Mouse (Mus musculus) MEL (cell line): ENCODE results near the gene A3galt2. TPM values are rescaled to one million over a fixed set of nuclear protein-coding genes. Genes with fewer than 3 reads are reported as not detected.

Source experiments
- DNase-seq: peaks from one replicate; pipeline ENCODE4 v3.0.0; 2011; ENCODE audit warnings: low read depth, low spot score
- H3K27ac ChIP-seq: 2 replicates; pipeline ENCODE4 v1.5.1; 2012; ENCODE audit warnings: low read depth, mild to moderate bottlenecking, control low read depth, low read length, moderate library complexity; ENCODE audit not compliant: control insufficient read depth
- H3K27me3 ChIP-seq, 2 experiments: fragments of 150-350 bp in 1 of 2; sonication (generic) in 1 of 2; 2 replicates each; pipeline ENCODE4 v1.6.1; 2012; ENCODE audit warnings: low read length in 2 of 2, mild to moderate bottlenecking in 2 of 2, improper control_type of control experiment in 1 of 2, moderate library complexity in 1 of 2; ENCODE audit not compliant: insufficient read depth in 2 of 2, control insufficient read depth in 1 of 2
- H3K36me3 ChIP-seq, 2 experiments: 2 replicates each; pipeline ENCODE4 v1.6.1; 2012 to 2014; ENCODE audit warnings: low read length in 2 of 2, improper control_type of control experiment in 1 of 2, inconsistent platforms in 1 of 2, mild to moderate bottlenecking in 1 of 2; ENCODE audit not compliant: insufficient read depth in 2 of 2, control insufficient read depth in 1 of 2
- H3K4me1 ChIP-seq, 2 experiments: fragments of 150-350 bp in 1 of 2; sonication (generic) in 1 of 2; 2 replicates each; pipeline ENCODE4 v1.6.1; 2012; ENCODE audit warnings: low read length in 2 of 2, improper control_type of control experiment in 1 of 2, mild to moderate bottlenecking in 1 of 2; ENCODE audit not compliant: insufficient read depth in 2 of 2, control insufficient read depth in 1 of 2
- H3K4me3 ChIP-seq, 2 experiments: fragments of 150-350 bp in 1 of 2; sonication (generic) in 1 of 2; 2 replicates each; pipeline ENCODE4 v1.5.1; 2012; ENCODE audit warnings: low read depth in 2 of 2, low read length in 2 of 2, mild to moderate bottlenecking in 2 of 2, moderate library complexity in 2 of 2, control low read depth in 1 of 2, improper control_type of control experiment in 1 of 2; ENCODE audit not compliant: control insufficient read depth in 1 of 2, insufficient read depth in 1 of 2
- H3K79me2 ChIP-seq: 2 replicates; pipeline ENCODE4 v1.6.1; 2012; ENCODE audit warnings: mild to moderate bottlenecking, low read length, moderate library complexity; ENCODE audit not compliant: control insufficient read depth, poor library complexity, insufficient read depth
- H3K9ac ChIP-seq: 2 replicates; pipeline ENCODE4 v1.6.1; 2012; ENCODE audit warnings: low read depth, mild to moderate bottlenecking, control low read depth, low read length, moderate library complexity; ENCODE audit not compliant: control insufficient read depth, poor library complexity, severe bottlenecking
- H3K9me3 ChIP-seq: fragments of 150-350 bp; sonication (generic); replicated peaks from 2 replicates; pipeline ENCODE4 v1.6.1; 2012; ENCODE audit warnings: mild to moderate bottlenecking, low read length, improper control_type of control experiment, moderate library complexity; ENCODE audit not compliant: insufficient read depth
- CHD1 ChIP-seq: IDR thresholded peaks from 2 replicates; pipeline ENCODE4 v1.6.1; 2012; ENCODE audit warnings: low read depth, mild to moderate bottlenecking, inconsistent platforms, low read length, improper control_type of control experiment
- CTCF ChIP-seq, 3 experiments: IDR thresholded peaks in 2 of 3; conservative IDR thresholded peaks in 1 of 3; 2 replicates each; pipeline ENCODE4 v1.5.1; 2011 to 2012; ENCODE audit warnings: low read length in 3 of 3, low read depth in 2 of 3, mild to moderate bottlenecking in 2 of 3, improper control_type of control experiment in 1 of 3, inconsistent platforms in 1 of 3, mixed read lengths in 1 of 3, moderate library complexity in 1 of 3; ENCODE audit not compliant: control insufficient read depth in 1 of 3, insufficient read depth in 1 of 3, poor library complexity in 1 of 3, severe bottlenecking in 1 of 3
- E2F4 ChIP-seq: IDR thresholded peaks from 2 replicates; pipeline ENCODE4 v1.6.1; 2011; ENCODE audit warnings: low read depth, low read length, improper control_type of control experiment, borderline replicate concordance
- ELF1 ChIP-seq: IDR thresholded peaks from 2 replicates; pipeline ENCODE4 v1.6.1; 2014; ENCODE audit warnings: low read depth, mild to moderate bottlenecking, inconsistent platforms, low read length, improper control_type of control experiment, moderate library complexity
- EP300 ChIP-seq, 2 experiments: IDR thresholded peaks; 2 replicates each; pipeline ENCODE4 v1.6.1; 2011; ENCODE audit warnings: improper control_type of control experiment in 2 of 2, low read length in 2 of 2, low read depth in 1 of 2, mild to moderate bottlenecking in 1 of 2
- GABPA ChIP-seq: IDR thresholded peaks from 2 replicates; pipeline ENCODE4 v1.6.1; 2012; ENCODE audit warnings: low read depth, mild to moderate bottlenecking, inconsistent platforms, low read length, improper control_type of control experiment, moderate library complexity
- GATA1 ChIP-seq: IDR thresholded peaks from 2 replicates; pipeline ENCODE4 v1.6.1; 2011; ENCODE audit warnings: low read depth, low read length, improper control_type of control experiment
- JUND ChIP-seq: IDR thresholded peaks from 2 replicates; pipeline ENCODE4 v1.6.1; 2011; ENCODE audit warnings: low read depth, mild to moderate bottlenecking, improper control_type of control experiment, low read length
- MAFK ChIP-seq: IDR thresholded peaks from 2 replicates; pipeline ENCODE4 v1.6.1; 2011; ENCODE audit warnings: low read depth, mild to moderate bottlenecking, low read length, improper control_type of control experiment, borderline replicate concordance
- MAX ChIP-seq: IDR thresholded peaks from 2 replicates; pipeline ENCODE4 v1.6.1; 2011; ENCODE audit warnings: low read length, improper control_type of control experiment
- MAZ ChIP-seq: IDR thresholded peaks from 2 replicates; pipeline ENCODE4 v1.6.1; 2012; ENCODE audit warnings: low read depth, mild to moderate bottlenecking, inconsistent platforms, low read length, improper control_type of control experiment
- MYC ChIP-seq: IDR thresholded peaks from 2 replicates; pipeline ENCODE4 v1.6.1; 2011; ENCODE audit warnings: low read depth, mild to moderate bottlenecking, low read length, improper control_type of control experiment, moderate library complexity
- NELFE ChIP-seq: IDR thresholded peaks from 2 replicates; pipeline ENCODE4 v1.6.1; 2011; ENCODE audit warnings: low read depth, low read length, improper control_type of control experiment
- NRF1 ChIP-seq: IDR thresholded peaks from 2 replicates; pipeline ENCODE4 v1.6.1; 2014; ENCODE audit warnings: low read depth, mild to moderate bottlenecking, inconsistent platforms, low read length, improper control_type of control experiment, moderate library complexity; ENCODE audit not compliant: poor library complexity, insufficient read depth, severe bottlenecking
- POLR2A ChIP-seq, 2 experiments: IDR thresholded peaks; 2 replicates each; pipeline ENCODE4 v1.6.1; 2011 to 2012; ENCODE audit warnings: low read length in 2 of 2, mild to moderate bottlenecking in 2 of 2, control low read depth in 1 of 2, improper control_type of control experiment in 1 of 2, low read depth in 1 of 2, moderate library complexity in 1 of 2; ENCODE audit not compliant: control insufficient read depth in 1 of 2, insufficient read depth in 1 of 2, poor library complexity in 1 of 2
- POLR2AphosphoS2 ChIP-seq: IDR thresholded peaks from 2 replicates; pipeline ENCODE4 v1.6.1; 2011; ENCODE audit warnings: low read length, improper control_type of control experiment
- POLR2AphosphoS5 ChIP-seq: IDR thresholded peaks from 2 replicates; pipeline ENCODE4 v1.6.1; 2012; ENCODE audit warnings: low read depth, borderline replicate concordance, mild to moderate bottlenecking, inconsistent platforms, low read length, moderate library complexity, mixed read lengths
- RCOR1 ChIP-seq: IDR thresholded peaks from 2 replicates; pipeline ENCODE4 v1.6.1; 2012; ENCODE audit warnings: low read depth, mild to moderate bottlenecking, inconsistent platforms, low read length, improper control_type of control experiment
- TAL1 ChIP-seq: IDR thresholded peaks from 2 replicates; pipeline ENCODE4 v1.6.1; 2012; ENCODE audit warnings: mild to moderate bottlenecking, inconsistent platforms, low read length, moderate library complexity, mixed read lengths
- TBP ChIP-seq: IDR thresholded peaks from 2 replicates; pipeline ENCODE4 v1.8.0; 2011; ENCODE audit warnings: low read depth, low read length, improper control_type of control experiment
- USF1 ChIP-seq: IDR thresholded peaks from 2 replicates; pipeline ENCODE4 v1.6.1; 2014; ENCODE audit warnings: low read depth, mild to moderate bottlenecking, inconsistent platforms, low read length, improper control_type of control experiment, moderate library complexity
- ZC3H11A ChIP-seq: IDR thresholded peaks from 2 replicates; pipeline ENCODE4 v1.6.1; 2012; ENCODE audit warnings: low read depth, mild to moderate bottlenecking, inconsistent platforms, low read length, improper control_type of control experiment
- ZKSCAN1 ChIP-seq: IDR thresholded peaks from 2 replicates; pipeline ENCODE4 v1.6.1; 2012; ENCODE audit warnings: low read depth, mild to moderate bottlenecking, inconsistent platforms, low read length, improper control_type of control experiment, moderate library complexity
- ZMIZ1 ChIP-seq: IDR thresholded peaks from 2 replicates; pipeline ENCODE4 v1.6.1; 2012; ENCODE audit warnings: low read depth, mild to moderate bottlenecking, inconsistent platforms, low read length, improper control_type of control experiment, moderate library complexity
- polyA plus RNA-seq, 2 experiments: library from polyadenylated mRNA; stranded (reverse) in 1 of 2; unstranded in 1 of 2; fragments of >175 nt in 1 of 2; fragments of >200 nt in 1 of 2; gene quantifications; 2 replicates each; pipeline versions ENCODE4 v1.2.1 to v1.2.4; 2012; ENCODE audit warnings: low replicate concordance in 2 of 2, low read depth in 1 of 2; ENCODE audit not compliant: insufficient read length in 2 of 2, insufficient read depth in 1 of 2, missing spikeins in 1 of 2
- total RNA-seq: library from RNA; depleted of rRNA; stranded (reverse); fragments of 300-350 nt; gene quantifications from 2 replicates; pipeline ENCODE4 v1.2.3, GENCODE M21; 2012

The A3galt2 gene
- total and polyA plus RNA-seq, 3 experiments, result 0.06 TPM; not detected in 2

DNA sequence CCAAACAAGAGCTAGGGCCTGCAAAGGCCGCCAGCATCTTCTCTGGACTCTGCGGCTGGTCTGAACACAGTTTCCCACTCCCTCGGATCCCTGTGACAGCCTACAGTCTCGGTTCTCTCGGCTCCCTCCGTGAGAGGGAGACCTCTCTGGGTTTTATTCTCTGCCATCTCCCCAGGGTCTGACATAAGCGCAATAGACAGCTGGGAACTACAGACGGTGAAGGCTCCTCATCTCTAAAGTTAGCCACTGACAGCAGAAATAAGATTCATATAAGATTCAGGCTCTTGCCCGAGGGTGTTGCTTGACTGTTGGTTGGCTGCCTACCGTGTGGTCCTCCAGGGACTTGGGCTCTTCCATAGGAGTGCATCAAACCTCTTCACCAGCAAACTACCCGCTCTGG is 22.4 kb downstream of the A3galt2 start:
- Histone ChIP-seq H3K9me3 (no peaks in the 10 kb centered on the region), H3K36me3 (peaks cover 0 to 3% of the 10 kb centered on the region in 2 experiments; a peak in 2 of 4 replicates), H3K4me1 (no peaks in the 10 kb centered on the region), H3K27me3 (no peaks in the 10 kb centered on the region), H3K9ac (no peak overlapping the region), H3K4me3 (no peak overlapping the region), H3K27ac (no peak overlapping the region), H3K79me2 (no peaks in the 10 kb centered on the region)
- TF ChIP-seq MAZ (no peak), MAX (no peak), POLR2AphosphoS5 (no peak), ZC3H11A (no peak), TBP (no peak), MAFK (no peak), RCOR1 (no peak), ELF1 (no peak), GATA1 (no peak), ZMIZ1 (no peak), CTCF (IDR thresholded peaks at IDR 0.05 in 2 of 3, conservative IDR thresholded peaks at IDR 0.05 in 1 of 3; ENCODE audit: control insufficient read depth in 1 of 3, insufficient read depth in 1 of 3, low read depth in 2 of 3, low read length in 3 of 3, poor library complexity in 1 of 3, severe bottlenecking in 1 of 3) (no peak), TAL1 (no peak), CHD1 (no peak), JUND (no peak), NRF1 (no peak), EP300 (IDR thresholded peaks at IDR 0.05; ENCODE audit: low read depth in 1 of 2, low read length in 2 of 2) (no peak), NELFE (no peak), MYC (no peak), GABPA (no peak), USF1 (no peak)
- no peak for DNase-seq

- H3K27me3 ChIP-seq, result no peaks in the 10 kb centered on the region
- no peak overlapping the region for H3K4me3 ChIP-seq
- DNase-seq, result no peak
- H3K36me3 ChIP-seq, result no peaks in the 10 kb centered on the region; a peak in 1 of 4 replicates
- TF ChIP-seq POLR2AphosphoS2 (no peak), MAZ (no peak), ZKSCAN1 (no peak), NRF1 (no peak), POLR2A (IDR thresholded peaks at IDR 0.05; ENCODE audit: control insufficient read depth in 1 of 2, insufficient read depth in 1 of 2, low read depth in 1 of 2, low read length in 2 of 2, poor library complexity in 1 of 2) (no peak), E2F4 (no peak), JUND (no peak)
- no peaks in the 10 kb centered on the region for H3K4me1 ChIP-seq
- no peak overlapping the region for H3K9ac ChIP-seq
- no peaks in the 10 kb centered on the region for H3K9me3 ChIP-seq
- H3K79me2 ChIP-seq, result no peaks in the 10 kb centered on the region
- no peak overlapping the region for H3K27ac ChIP-seq
Measured at GRCm38 (mm10) chr4:128782037-128782436, 26.9 kb downstream of the A3galt2 start.
